Mouse (Mus musculus) thymus, adult 2 months (tissue): ENCODE data around the gene Mcu. TPM values are rescaled to one million over a fixed set of nuclear protein-coding genes. Genes with fewer than 3 reads are reported as not detected.

Experiments
- DNase-seq: peaks from one replicate; pipeline ENCODE4 v3.0.0; 2021
- H3K27ac ChIP-seq: fragments of 200-500 bp; 2 replicates; pipeline ENCODE4 v1.5.1; 2012; ENCODE audit warnings: low read length, control low read depth; ENCODE audit not compliant: control insufficient read depth, insufficient read depth
- H3K27me3 ChIP-seq: fragments of 200-500 bp; 2 replicates; pipeline ENCODE4 v1.6.1; 2012; ENCODE audit warnings: mild to moderate bottlenecking, low read length, moderate library complexity, mixed read lengths; ENCODE audit not compliant: control insufficient read depth, insufficient read depth
- H3K36me3 ChIP-seq: fragments of 200-500 bp; 2 replicates; pipeline ENCODE4 v1.6.1; 2012; ENCODE audit warnings: mild to moderate bottlenecking, low read length, moderate library complexity; ENCODE audit not compliant: control insufficient read depth, insufficient read depth
- H3K4me1 ChIP-seq: fragments of 200-500 bp; replicated peaks from 2 replicates; pipeline ENCODE4 v1.6.1; 2012; ENCODE audit warnings: low read length; ENCODE audit not compliant: control insufficient read depth, insufficient read depth
- H3K4me3 ChIP-seq: fragments of 200-500 bp; 2 replicates; pipeline ENCODE4 v1.5.1; 2012; ENCODE audit warnings: mild to moderate bottlenecking, low read length, control low read depth, moderate library complexity; ENCODE audit not compliant: control insufficient read depth, insufficient read depth
- CTCF ChIP-seq: fragments of 200-500 bp; IDR thresholded peaks from 2 replicates; pipeline ENCODE4 v1.5.1; 2012; ENCODE audit warnings: mild to moderate bottlenecking, control low read depth, low read length, moderate library complexity, borderline replicate concordance; ENCODE audit not compliant: control insufficient read depth, poor library complexity, insufficient read depth; ENCODE audit errors: extremely low read depth
- POLR2A ChIP-seq: fragments of 200-500 bp; IDR thresholded peaks from 2 replicates; pipeline ENCODE4 v1.6.1; 2012; ENCODE audit warnings: mild to moderate bottlenecking, low read length, control low read depth, moderate library complexity; ENCODE audit not compliant: control insufficient read depth, poor library complexity, insufficient read depth; ENCODE audit errors: extremely low read depth
- WGBS: fragments of 180-500 bp; shearing (Covaris S2); methylation state at CpG from one replicate; pipeline ENCODE4 v1.1.7; 2018; 5-methylcytosine and 5-hydroxymethylcytosine counted together
- polyA plus RNA-seq: library from polyadenylated mRNA; depleted of rRNA; stranded (reverse); fragments of >200 nt; gene quantifications from 2 replicates; pipeline ENCODE4 v1.2.3, GENCODE M21; 2012

The Mcu gene
- polyA plus RNA-seq, 1 experiment = 18.2 TPM

DNA sequence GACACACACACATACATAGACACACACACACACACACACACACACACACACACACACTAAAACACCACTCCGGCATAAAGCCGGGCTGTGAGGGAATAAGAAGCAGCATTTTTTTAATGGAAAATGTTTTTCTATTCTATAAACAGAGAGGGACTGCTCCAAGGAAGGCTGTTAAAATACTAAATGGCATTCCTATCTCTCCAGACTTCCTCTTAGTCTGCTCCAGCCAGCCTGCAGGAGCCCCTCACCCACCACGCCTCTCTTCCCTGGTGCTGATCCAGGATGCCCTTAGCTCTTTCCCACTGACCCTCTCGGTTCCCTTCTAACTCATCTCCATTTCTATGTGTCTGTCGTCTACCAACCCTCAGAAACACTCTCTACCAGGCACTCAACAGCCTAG lies 44.5 kb downstream of the Mcu start:
- no peaks in the 10 kb centered on the region for H3K36me3 ChIP-seq
- DNase-seq = no peak
- WGBS = 93% methylated on average over 5 of the region's 5 CpGs
- H3K4me1 ChIP-seq = peaks cover 7% of the 10 kb centered on the region
- no peaks in the 10 kb centered on the region for H3K27me3 ChIP-seq
- H3K27ac ChIP-seq = no peak overlapping the region; the same call in 1 of the 2 replicates
- TF ChIP-seq POLR2A = no peak
- TF ChIP-seq CTCF = no peak
- H3K4me3 ChIP-seq = no peak overlapping the region

GRCm38 (mm10) chr10:59571273-59571672 lies 45.2 kb downstream of the Mcu start:
- peaks cover 7% of the 10 kb centered on the region for H3K4me1 ChIP-seq
- H3K4me3 ChIP-seq = no peak overlapping the region
- DNase-seq = no peak
- no peaks in the 10 kb centered on the region for H3K27me3 ChIP-seq
- TF ChIP-seq POLR2A (no peak), CTCF (no peak)
- WGBS = 94% methylated on average over 4 of the region's 4 CpGs
- peak overlapping the region; percentile 32 for H3K27ac ChIP-seq
- H3K36me3 ChIP-seq = no peaks in the 10 kb centered on the region

- no peaks in the 10 kb centered on the region for H3K27me3 ChIP-seq
- H3K4me1 ChIP-seq = peaks cover 7% of the 10 kb centered on the region
- DNase-seq = peak; percentile 16
- H3K4me3 ChIP-seq = no peak overlapping the region
- TF ChIP-seq POLR2A (no peak), CTCF (no peak)
- 14% methylated on average over 2 of the region's 2 CpGs for WGBS
- no peaks in the 10 kb centered on the region for H3K36me3 ChIP-seq
- H3K27ac ChIP-seq = peak overlapping the region; percentile 7; the same call in 1 of the 2 replicates
Measured at GRCm38 (mm10) chr10:59570780-59571179, 45.7 kb downstream of the Mcu start.

GRCm38 (mm10) chr10:59570360-59570759 lies 46.1 kb downstream of the Mcu start:
- H3K27ac ChIP-seq = no peak overlapping the region
- H3K27me3 ChIP-seq = no peaks in the 10 kb centered on the region
- no peaks in the 10 kb centered on the region for H3K36me3 ChIP-seq
- H3K4me3 ChIP-seq = no peak overlapping the region
- WGBS = 92% methylated on average over 6 of the region's 6 CpGs
- TF ChIP-seq CTCF = no peak
- no peak for TF ChIP-seq POLR2A
- no peak for DNase-seq
- H3K4me1 ChIP-seq = peaks cover 7% of the 10 kb centered on the region

GRCm38 (mm10) chr10:59569481-59569869 lies 47.0 kb downstream of the Mcu start:
- no peak for TF ChIP-seq POLR2A
- TF ChIP-seq CTCF = no peak
- WGBS = 97% methylated on average over 1 of the region's 1 CpGs

DNA sequence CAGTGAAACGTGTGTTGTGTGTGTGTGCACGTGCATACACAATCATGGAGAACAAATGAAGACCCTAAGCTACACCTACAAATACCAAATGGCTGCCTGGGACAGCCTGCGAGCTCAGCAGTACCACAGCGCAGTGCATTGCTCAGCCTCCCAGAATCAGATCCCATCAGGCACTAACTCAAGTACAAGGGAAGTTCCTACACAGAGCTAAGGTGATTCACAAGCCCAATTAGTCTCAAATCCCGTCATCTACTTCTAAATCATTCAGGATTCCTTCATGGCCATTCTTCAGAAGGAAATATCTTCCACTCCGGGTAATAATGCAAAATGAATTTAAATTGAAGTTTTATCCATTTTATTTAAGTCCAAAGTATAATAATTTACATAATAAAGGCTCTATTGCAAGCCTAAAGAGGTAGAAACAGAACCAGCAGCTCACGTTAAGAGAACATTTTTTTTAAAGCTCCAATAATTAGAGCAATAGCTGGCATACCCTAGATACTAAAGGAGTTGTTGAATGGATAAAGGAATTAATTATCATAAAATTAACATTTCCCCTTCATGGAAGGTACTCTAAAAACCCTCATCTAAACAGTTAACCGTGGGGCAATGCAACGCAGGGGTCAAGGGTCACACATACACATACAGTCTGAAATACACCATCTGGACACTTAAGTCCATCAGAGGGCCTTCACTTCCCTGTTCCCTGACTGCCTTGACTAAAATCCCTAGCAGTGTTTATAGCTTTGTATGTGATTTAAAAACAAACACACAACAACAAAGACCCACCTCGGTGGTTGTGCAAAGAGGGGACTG lies 47.6 kb downstream of the Mcu start:
- no peak for TF ChIP-seq POLR2A
- no peak overlapping the region for H3K27ac ChIP-seq
- H3K4me3 ChIP-seq = no peak overlapping the region
- no peaks in the 10 kb centered on the region for H3K27me3 ChIP-seq
- peaks cover 7% of the 10 kb centered on the region for H3K4me1 ChIP-seq
- 90% methylated on average over 10 of the region's 10 CpGs for WGBS
- DNase-seq = no peak
- no peaks in the 10 kb centered on the region for H3K36me3 ChIP-seq

More at GRCm38 (mm10) chr10:59569481-59569869, 47.0 kb downstream of the Mcu start:
- no peaks in the 10 kb centered on the region for H3K36me3 ChIP-seq
- H3K4me1 ChIP-seq = peaks cover 7% of the 10 kb centered on the region
- no peaks in the 10 kb centered on the region for H3K27me3 ChIP-seq
- H3K4me3 ChIP-seq = no peak overlapping the region
- no peak for DNase-seq
- H3K27ac ChIP-seq = no peak overlapping the region

DNA sequence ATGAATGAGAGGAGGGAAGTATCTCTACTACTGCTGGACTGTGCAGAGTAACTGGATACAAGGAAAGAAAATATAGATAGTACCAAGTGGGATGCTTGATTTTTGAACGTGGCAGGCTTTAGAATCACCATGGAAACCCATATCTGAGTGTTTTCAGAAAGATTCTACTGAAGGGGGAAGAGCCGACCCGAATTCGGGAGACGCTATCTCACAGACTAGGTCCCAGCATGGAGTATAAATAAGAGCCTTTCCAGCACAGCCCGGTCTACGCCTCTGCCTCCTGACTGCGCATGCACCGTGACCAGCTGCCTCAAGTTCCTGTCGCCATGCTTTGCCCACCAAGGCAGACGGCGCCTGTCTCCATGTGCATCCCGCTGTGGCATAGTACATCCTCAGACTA lies 49.5 kb downstream of the Mcu start:
- DNase-seq = no peak
- Histone ChIP-seq H3K27ac (no peak overlapping the region), H3K4me1 (peaks cover 17% of the 10 kb centered on the region), H3K27me3 (no peaks in the 10 kb centered on the region), H3K4me3 (no peak overlapping the region), H3K36me3 (no peaks in the 10 kb centered on the region)
- no peak for TF ChIP-seq POLR2A
- no peak for TF ChIP-seq CTCF
- WGBS = 97% methylated on average over 13 of the region's 13 CpGs
